ENCODE assay signal across 10 mouse cellular contexts in the genomic region with DNA sequence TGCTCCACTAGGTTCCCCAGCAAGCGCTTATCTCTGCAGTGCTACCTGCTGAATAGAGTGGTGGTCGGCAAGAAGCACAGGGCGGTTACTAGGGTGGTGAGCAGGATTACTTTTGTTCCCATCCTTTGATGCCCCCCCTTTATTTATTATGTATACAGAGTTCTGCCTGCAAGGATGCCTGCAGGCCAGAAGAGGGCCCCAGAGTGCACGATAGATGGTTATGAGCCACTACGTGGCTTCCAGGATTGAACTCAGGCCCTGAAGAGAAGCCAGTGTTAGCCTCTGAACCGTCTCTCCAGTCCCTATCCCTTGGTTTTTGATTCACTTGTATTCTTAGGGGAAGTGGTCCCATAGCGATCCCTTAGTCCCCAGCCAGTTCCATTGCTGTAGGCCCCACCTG. TPM values are rescaled to one million over a fixed set of nuclear protein-coding genes. Genes with fewer than 3 reads are reported as not detected.
DNase-seq lines count a peak whose midpoint lies in the region; ATAC-seq and TF ChIP-seq lines count a peak whose summit lies in the region.
"Had no signal": no experiment of that assay in that cellular context is flagged by ENCODE, and none has a peak within 500 bp of the region (broad histone marks: within the 10 kb centered on the region; RNA-seq: fewer than 3 reads in every experiment).

No protein-coding gene starts in this region.

- H3K4me3 ChIP-seq in lung, embryonic 14.5 days (ENCODE audit: low read depth, low read length), result no peak overlapping the region
- H3K4me3 ChIP-seq: heart, embryonic 13.5 days; limb, embryonic 15.5 days had no signal

- no peak overlapping the region for H3K4me2 ChIP-seq in lung, embryonic 14.5 days
- H3K4me2 ChIP-seq: heart, embryonic 13.5 days; limb, embryonic 15.5 days had no signal

- peak; percentile 32; the same call in 1 of the 2 replicates for TF ChIP-seq CTCF in lung, embryonic 14.5 days (IDR thresholded peaks at IDR 0.05; ENCODE audit: low read depth)

- WGBS in lung, embryonic 14.5 days, result 76% methylated on average over 7 of the region's 7 CpGs

- H3K36me3 ChIP-seq in lung, embryonic 14.5 days (ENCODE audit: insufficient read depth), result no peaks in the 10 kb centered on the region
- H3K36me3 ChIP-seq: heart, embryonic 13.5 days; limb, embryonic 15.5 days had no signal

- peak; percentile 28 for ATAC-seq in lung, embryonic 14.5 days (ENCODE audit: insufficient read depth)
- peak; percentile 79 for ATAC-seq in common myeloid progenitor, adult 5-6 weeks (replicated peaks; ENCODE audit: low read depth, poor library complexity, severe bottlenecking)

- H3K27ac ChIP-seq in lung, embryonic 14.5 days (ENCODE audit: low read depth), result no peak overlapping the region
- H3K27ac ChIP-seq: heart, embryonic 13.5 days; limb, embryonic 15.5 days had no signal

- no peak overlapping the region for H3K9ac ChIP-seq in lung, embryonic 14.5 days
- H3K9ac ChIP-seq: heart, embryonic 13.5 days; limb, embryonic 15.5 days had no signal

- H3K9me3 ChIP-seq in lung, embryonic 14.5 days (ENCODE audit: low read depth, low read length), result no peaks in the 10 kb centered on the region
- H3K9me3 ChIP-seq: heart, embryonic 13.5 days; limb, embryonic 15.5 days had no signal

- DNase-seq in cerebellum, postnatal 10 days, result peak; percentile 23 to 24
- no peak for DNase-seq in cerebellum, adult 11-12 months
- DNase-seq in lung, embryonic 14.5 days, result peak; percentile 13
- no peak for DNase-seq in lung, postnatal 14 days
- peak; percentile 24 for DNase-seq in thymus, postnatal 14 days
- no peak for DNase-seq in frontal cortex, postnatal 36 days (ENCODE audit: low spot score in 2 of 2)
- DNase-seq in urinary bladder, postnatal 14 days (ENCODE audit: low spot score), result no peak

- H3K4me1 ChIP-seq in lung, embryonic 14.5 days (ENCODE audit: insufficient read depth), result no peaks in the 10 kb centered on the region
- H3K4me1 ChIP-seq: heart, embryonic 13.5 days; limb, embryonic 15.5 days had no signal

- H3K27me3 ChIP-seq in lung, embryonic 14.5 days (ENCODE audit: insufficient read depth, low read length), result no peaks in the 10 kb centered on the region
- H3K27me3 ChIP-seq: heart, embryonic 13.5 days; limb, embryonic 15.5 days had no signal

RNA-seq across cellular contexts. Expression of gene Depdc1b, which starts 25.5 kb away (rescaled TPM):
- 17.3 and 20.2 TPM in 2 replicates for polyA plus RNA-seq in lung, embryonic 14.5 days (2014; fragmentation: Nextera tagmentation; extraction: Ambion mirVana)
- 41.4 and 44.4 TPM in 2 replicates for total RNA-seq in common myeloid progenitor, adult 5-6 weeks (2017)

Comparison
In these comparisons a context has a peak if more than half of its experiments do, and no peak if none do; other contexts are left out.
1. DNase-seq: peak in cerebellum, postnatal 10 days (2 of 2), lung, embryonic 14.5 days (single experiment) and thymus, postnatal 14 days (single experiment); none in cerebellum, adult 11-12 months (single experiment), lung, postnatal 14 days (single experiment), frontal cortex, postnatal 36 days (0 of 2) and urinary bladder, postnatal 14 days (single experiment).